Mouse (Mus musculus): Measurements from ENCODE around the gene Wdfy4.
A peak's percentile ranks its signal among the peaks of the same experiment; 100 is the strongest.

The Wdfy4 gene

DNA sequence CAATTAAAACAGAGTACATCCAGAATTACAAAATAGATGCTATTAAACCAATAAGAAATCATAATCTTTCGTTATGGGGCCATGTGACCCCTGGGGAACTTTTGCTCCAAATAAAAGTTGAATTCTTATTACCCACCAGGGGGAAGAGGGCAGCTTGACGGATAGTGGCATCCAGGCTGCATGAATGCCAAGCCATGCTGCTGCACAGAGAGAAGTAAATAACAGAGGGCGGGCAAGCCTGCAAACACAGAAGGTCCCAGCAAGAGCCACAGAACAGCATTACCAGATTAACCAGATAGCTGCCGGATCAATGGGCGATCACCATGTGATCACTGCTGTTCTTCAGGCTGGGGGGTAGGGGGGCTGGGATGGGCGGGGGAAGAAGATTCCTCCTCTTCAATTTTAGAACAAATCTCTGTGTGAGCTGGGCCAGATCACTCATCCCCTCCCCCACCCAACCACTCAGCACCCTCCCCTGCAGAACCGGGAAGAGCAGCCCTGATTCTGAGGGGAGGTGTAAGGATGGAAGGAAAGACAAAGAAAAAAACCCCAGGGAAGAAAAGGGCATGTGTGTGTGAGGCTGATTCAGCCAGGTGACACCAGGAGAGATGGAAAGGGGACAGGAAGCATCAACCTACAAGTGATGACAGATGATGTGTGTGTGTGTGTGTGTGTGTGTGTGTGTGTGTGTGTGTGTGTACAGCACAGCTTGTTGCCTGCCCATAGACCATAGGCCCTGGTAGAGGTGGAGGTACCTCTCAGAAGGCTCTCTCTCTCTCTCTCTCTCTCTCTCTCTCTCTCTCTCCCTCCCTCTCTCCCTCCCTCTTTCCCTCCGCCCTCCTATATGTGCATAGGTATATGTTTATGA, 185.0 kb downstream of the Wdfy4 start:
- Histone ChIP-seq H3K27me3 (ENCODE audit: control insufficient read depth, insufficient read depth, low read length, poor library complexity, severe bottlenecking) (no peaks in the 10 kb centered on the region), H3K36me3 (ENCODE audit: control insufficient read depth, insufficient read depth, low read length, poor library complexity, severe bottlenecking) (peaks cover 27% of the 10 kb centered on the region)
- DNase-seq (ENCODE audit: low read depth, low spot score), result no peak

GRCm38 (mm10) chr14:32999511-32999910, 185.8 kb downstream of the Wdfy4 start:
- Histone ChIP-seq H3K36me3 (ENCODE audit: control insufficient read depth, insufficient read depth, low read length, poor library complexity, severe bottlenecking) (peaks cover 27% of the 10 kb centered on the region), H3K27me3 (ENCODE audit: control insufficient read depth, insufficient read depth, low read length, poor library complexity, severe bottlenecking) (no peaks in the 10 kb centered on the region)
- DNase-seq (ENCODE audit: low read depth, low spot score), result no peak

- H3K27me3 ChIP-seq (ENCODE audit: control insufficient read depth, insufficient read depth, low read length, poor library complexity, severe bottlenecking), result no peaks in the 10 kb centered on the region
- peaks cover 20% of the 10 kb centered on the region for H3K36me3 ChIP-seq (ENCODE audit: control insufficient read depth, insufficient read depth, low read length, poor library complexity, severe bottlenecking)
- no peak for DNase-seq (ENCODE audit: low read depth, low spot score)
These were observed 190.2 kb downstream of the Wdfy4 start for GRCm38 (mm10) chr14:32994954-32995636.

- Histone ChIP-seq H3K36me3 (ENCODE audit: control insufficient read depth, insufficient read depth, low read length, poor library complexity, severe bottlenecking) (peaks cover 14% of the 10 kb centered on the region), H3K27me3 (ENCODE audit: control insufficient read depth, insufficient read depth, low read length, poor library complexity, severe bottlenecking) (no peaks in the 10 kb centered on the region)
- DNase-seq (ENCODE audit: low read depth, low spot score), result no peak
These were observed 194.2 kb downstream of the Wdfy4 start, which contains the start of gene Lrrc18 for GRCm38 (mm10) chr14:32991082-32991481. Lrrc18 (plus strand) TSS chr14:32991382.

- no peak for DNase-seq (ENCODE audit: low read depth, low spot score)
- H3K27me3 ChIP-seq (ENCODE audit: control insufficient read depth, insufficient read depth, low read length, poor library complexity, severe bottlenecking), result no peaks in the 10 kb centered on the region
- peaks cover 20% of the 10 kb centered on the region for H3K36me3 ChIP-seq (ENCODE audit: control insufficient read depth, insufficient read depth, low read length, poor library complexity, severe bottlenecking)
These were observed 198.6 kb downstream of the Wdfy4 start for GRCm38 (mm10) chr14:32986659-32987058.

DNA sequence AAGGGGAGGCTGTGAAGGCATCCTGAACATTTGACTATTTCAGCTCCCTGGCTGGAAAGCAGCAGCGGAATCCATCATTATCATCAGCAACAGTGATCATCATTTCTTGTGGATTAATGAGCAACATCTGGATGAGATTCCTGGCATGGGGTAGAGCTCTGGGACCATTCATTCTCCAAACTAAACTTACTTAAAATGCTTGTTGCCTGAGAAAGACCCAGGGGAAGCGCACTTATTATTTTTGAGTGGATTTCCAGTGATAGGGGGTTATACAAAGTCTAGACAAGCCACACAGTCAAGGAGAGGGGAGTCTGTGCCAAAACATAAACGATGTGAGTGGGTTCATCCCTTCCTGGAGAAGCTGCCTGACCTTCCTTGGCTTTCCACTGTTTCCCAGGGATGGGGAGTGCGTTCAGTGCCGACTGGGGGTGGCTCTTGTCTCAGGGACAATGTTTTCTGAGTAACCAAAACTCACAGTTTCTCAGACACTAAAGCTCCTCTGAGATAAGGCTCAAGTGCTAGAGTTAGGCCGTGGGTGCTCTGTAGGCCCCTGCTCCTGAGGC, 201.1 kb downstream of the Wdfy4 start:
- no peaks in the 10 kb centered on the region for H3K27me3 ChIP-seq (ENCODE audit: control insufficient read depth, insufficient read depth, low read length, poor library complexity, severe bottlenecking)

DNA sequence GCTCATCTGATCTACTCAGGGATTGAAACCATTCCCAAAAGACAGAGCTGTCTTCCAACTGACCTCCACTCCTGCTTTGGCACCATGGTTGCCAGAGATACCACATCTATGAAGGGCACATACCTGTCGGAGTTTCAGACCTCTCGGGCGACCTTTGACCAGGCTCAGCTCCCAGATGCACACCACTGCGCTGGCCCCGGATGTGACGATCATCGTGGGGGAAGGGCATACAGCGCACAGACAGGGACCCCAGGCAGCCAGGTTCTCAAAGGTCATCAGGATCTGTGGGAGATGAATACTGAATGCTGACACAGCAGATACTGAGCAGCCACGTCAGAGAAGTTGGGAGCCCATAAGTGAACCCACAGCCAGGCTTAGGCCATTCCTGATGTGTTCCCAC, 214.6 kb downstream of the Wdfy4 start:
- no peaks in the 10 kb centered on the region for H3K27me3 ChIP-seq (ENCODE audit: control insufficient read depth, insufficient read depth, low read length, poor library complexity, severe bottlenecking)
- no peak for DNase-seq (ENCODE audit: low read depth, low spot score)
- peaks cover 34% of the 10 kb centered on the region for H3K36me3 ChIP-seq (ENCODE audit: control insufficient read depth, insufficient read depth, low read length, poor library complexity, severe bottlenecking)

More for the DNA sequence above, 201.1 kb downstream of the Wdfy4 start:
- no peak for DNase-seq (ENCODE audit: low read depth, low spot score)
- H3K36me3 ChIP-seq (ENCODE audit: control insufficient read depth, insufficient read depth, low read length, poor library complexity, severe bottlenecking), result peaks cover 22% of the 10 kb centered on the region

GRCm38 (mm10) chr14:32964742-32965141, 220.6 kb downstream of the Wdfy4 start:
- Histone ChIP-seq H3K36me3 (ENCODE audit: control insufficient read depth, insufficient read depth, low read length, poor library complexity, severe bottlenecking) (peaks cover 31% of the 10 kb centered on the region), H3K27me3 (ENCODE audit: control insufficient read depth, insufficient read depth, low read length, poor library complexity, severe bottlenecking) (no peaks in the 10 kb centered on the region)
- DNase-seq (ENCODE audit: low read depth, low spot score), result no peak

DNA sequence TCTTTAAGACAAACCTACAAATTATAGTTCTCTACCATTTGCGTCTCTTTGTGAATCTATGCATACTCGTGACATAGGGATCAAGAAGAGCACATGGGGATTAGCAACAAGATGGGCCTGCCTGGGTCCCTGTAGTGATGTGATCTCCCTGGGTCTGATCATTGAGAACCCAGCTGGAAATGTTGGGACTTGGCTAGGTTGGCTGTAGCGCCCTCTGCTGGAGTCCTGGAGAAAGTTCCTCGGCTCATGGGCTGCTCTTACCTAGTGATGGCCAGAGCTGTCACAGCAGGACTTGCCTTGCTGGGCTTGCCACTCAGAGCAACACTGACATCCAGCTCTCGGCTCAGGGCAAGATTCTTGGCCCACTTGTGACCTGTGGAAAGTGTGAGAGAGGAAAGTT, 224.8 kb downstream of the Wdfy4 start:
- peaks cover 19% of the 10 kb centered on the region for H3K36me3 ChIP-seq (ENCODE audit: control insufficient read depth, insufficient read depth, low read length, poor library complexity, severe bottlenecking)
- DNase-seq (ENCODE audit: low read depth, low spot score), result peak; percentile 59
- H3K27me3 ChIP-seq (ENCODE audit: control insufficient read depth, insufficient read depth, low read length, poor library complexity, severe bottlenecking), result no peaks in the 10 kb centered on the region

GRCm38 (mm10) chr14:32958671-32959070, 226.6 kb downstream of the Wdfy4 start:
- peaks cover 12% of the 10 kb centered on the region for H3K36me3 ChIP-seq (ENCODE audit: control insufficient read depth, insufficient read depth, low read length, poor library complexity, severe bottlenecking)
- H3K27me3 ChIP-seq (ENCODE audit: control insufficient read depth, insufficient read depth, low read length, poor library complexity, severe bottlenecking), result no peaks in the 10 kb centered on the region
- DNase-seq (ENCODE audit: low read depth, low spot score), result no peak

- H3K27me3 ChIP-seq (ENCODE audit: control insufficient read depth, insufficient read depth, low read length, poor library complexity, severe bottlenecking), result no peaks in the 10 kb centered on the region
- peaks cover 7% of the 10 kb centered on the region; the same call in 1 of the 2 replicates for H3K36me3 ChIP-seq (ENCODE audit: control insufficient read depth, insufficient read depth, low read length, poor library complexity, severe bottlenecking)
- DNase-seq (ENCODE audit: low read depth, low spot score), result no peak
These were observed 228.8 kb downstream of the Wdfy4 start for GRCm38 (mm10) chr14:32956486-32956885.

GRCm38 (mm10) chr14:32950312-32951301, 234.7 kb downstream of the Wdfy4 start:
- no peak for DNase-seq (ENCODE audit: low read depth, low spot score)
- Histone ChIP-seq H3K36me3 (ENCODE audit: control insufficient read depth, insufficient read depth, low read length, poor library complexity, severe bottlenecking) (no peaks in the 10 kb centered on the region), H3K27me3 (ENCODE audit: control insufficient read depth, insufficient read depth, low read length, poor library complexity, severe bottlenecking) (no peaks in the 10 kb centered on the region)

DNA sequence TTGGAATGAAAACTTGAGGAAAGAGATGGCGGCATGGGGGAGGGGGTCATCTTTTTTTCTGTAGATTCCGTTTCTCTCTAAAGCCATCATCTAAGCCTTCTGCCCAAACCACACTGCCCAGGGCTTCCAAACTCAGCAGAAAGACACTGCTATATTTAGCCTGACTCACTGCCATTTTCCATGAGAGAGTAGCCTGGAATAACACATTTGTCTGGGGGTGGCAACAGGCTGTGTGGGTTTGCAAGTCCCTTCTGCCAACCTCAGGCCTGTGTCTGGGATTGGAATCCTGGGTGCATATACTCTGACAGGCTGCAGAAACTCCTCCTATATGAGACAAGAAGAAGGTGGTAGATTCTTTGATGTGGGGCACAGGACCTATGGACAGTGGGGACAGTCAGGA, 237.8 kb downstream of the Wdfy4 start:
- H3K27me3 ChIP-seq (ENCODE audit: control insufficient read depth, insufficient read depth, low read length, poor library complexity, severe bottlenecking), result no peaks in the 10 kb centered on the region
- DNase-seq (ENCODE audit: low read depth, low spot score), result no peak
- H3K36me3 ChIP-seq (ENCODE audit: control insufficient read depth, insufficient read depth, low read length, poor library complexity, severe bottlenecking), result no peaks in the 10 kb centered on the region

GRCm38 (mm10) chr14:32939217-32939616, 246.1 kb downstream of the Wdfy4 start:
- DNase-seq (ENCODE audit: low read depth, low spot score), result no peak
- Histone ChIP-seq H3K36me3 (ENCODE audit: control insufficient read depth, insufficient read depth, low read length, poor library complexity, severe bottlenecking) (no peaks in the 10 kb centered on the region), H3K27me3 (ENCODE audit: control insufficient read depth, insufficient read depth, low read length, poor library complexity, severe bottlenecking) (no peaks in the 10 kb centered on the region)

Measured in splenic B cell, adult 2 months (primary cell).